Mouse (Mus musculus): ENCODE results near the gene Ubash3a.

The Ubash3a gene

DNA sequence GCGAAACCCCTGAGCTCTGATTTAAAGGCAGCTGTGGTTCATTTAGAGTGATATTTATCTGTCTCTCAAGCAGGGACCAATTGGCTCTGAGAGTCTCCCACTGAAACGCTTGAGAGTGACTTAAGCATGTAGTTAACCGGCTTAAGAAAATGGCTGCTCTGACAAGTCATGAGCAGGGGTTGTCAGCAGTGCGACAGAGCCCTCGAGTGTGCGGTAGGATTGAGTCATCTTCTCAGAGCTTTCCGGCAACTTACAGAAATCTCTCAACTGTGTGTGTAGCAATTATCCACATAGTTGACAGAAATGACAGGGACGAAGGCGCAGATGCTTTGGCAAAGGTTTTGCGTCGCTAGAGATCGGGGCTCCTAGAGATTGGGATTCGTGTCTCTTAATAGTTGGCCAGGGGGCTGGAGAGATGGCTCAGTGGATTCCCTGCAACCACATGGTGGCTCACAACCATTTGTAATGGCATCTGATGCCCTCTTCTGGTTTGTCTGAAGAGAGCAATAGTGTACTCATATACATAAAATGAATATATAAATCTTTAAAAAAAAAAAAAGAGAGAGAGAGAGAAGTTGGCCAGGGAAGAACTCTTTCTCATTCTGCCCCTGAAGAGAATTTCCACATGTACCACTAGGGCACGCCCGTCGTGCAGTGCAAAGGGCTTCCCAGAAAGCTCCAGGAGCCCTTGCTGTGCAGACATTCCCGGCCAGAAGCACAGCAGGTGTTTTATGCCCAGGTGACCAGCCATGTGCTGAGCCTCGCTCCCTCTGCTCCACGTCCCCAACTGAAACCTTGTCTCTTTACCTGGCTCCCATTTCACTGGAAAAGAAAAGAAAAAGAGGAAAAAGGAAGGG lies 74.4 kb downstream of the Ubash3a start:
- no peak for DNase-seq

DNA sequence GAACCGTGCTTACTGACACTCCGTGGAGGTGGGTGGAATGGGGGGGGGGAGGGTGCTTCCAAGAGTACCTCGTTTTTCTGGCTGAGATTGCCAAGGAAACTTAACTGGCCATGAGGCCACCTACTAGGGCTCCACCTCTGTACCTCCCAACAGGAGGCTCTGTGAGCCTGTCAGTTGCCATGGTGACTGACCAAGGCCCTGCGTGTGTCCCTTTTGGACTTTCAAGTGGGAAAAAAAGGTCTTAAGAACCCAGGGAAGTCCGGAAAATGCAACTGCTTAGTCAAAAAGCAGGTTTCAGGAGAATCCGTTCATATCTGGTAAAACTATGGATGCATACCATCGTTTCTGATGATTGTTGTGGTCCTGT lies 75.0 kb downstream of the Ubash3a start:
- DNase-seq: no peak

DNA sequence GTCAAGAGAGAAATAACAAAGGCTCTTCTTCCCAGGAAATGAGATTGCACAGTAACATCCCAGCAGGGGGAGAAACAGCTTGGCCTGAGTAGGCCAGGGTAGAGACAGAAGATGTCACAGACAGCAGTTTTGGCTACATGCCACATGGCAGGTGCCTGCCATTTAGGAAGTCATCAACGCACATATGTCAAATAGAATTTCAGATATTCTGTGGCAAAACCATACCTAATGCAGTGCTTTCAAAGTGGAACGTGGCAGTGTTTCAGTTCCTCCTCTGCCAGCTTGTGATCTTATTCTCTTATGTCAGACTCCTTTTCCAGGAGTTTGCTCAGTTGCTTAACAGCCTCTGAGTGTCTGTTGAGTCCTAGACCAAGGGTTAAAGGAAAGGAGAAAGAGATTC lies 78.2 kb downstream of the Ubash3a start:
- DNase-seq: no peak

DNA sequence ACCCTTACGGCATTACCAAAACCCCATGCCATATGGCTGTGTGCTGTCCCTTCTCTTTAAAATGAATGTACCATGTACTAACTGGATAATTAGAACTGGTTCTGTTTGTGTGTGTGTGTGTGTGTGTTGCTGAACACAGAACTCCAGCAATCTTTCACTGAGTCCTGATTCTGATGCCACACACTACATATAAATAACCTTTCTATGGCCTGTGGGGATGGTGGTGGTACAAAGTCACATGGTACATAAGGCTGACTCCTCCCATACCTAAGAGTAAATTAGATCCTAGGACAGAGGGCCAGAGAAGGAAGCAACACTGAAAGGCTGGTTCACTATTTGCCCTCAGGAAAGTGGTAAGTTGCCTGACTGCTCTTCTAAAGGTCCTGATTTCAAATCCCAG lies 78.8 kb downstream of the Ubash3a start, which contains the start of gene Slc37a1:
Gene Slc37a1, plus strand, starts transcription at position 301 of the 400 bp plus-strand sequence.
- DNase-seq: no peak

DNA sequence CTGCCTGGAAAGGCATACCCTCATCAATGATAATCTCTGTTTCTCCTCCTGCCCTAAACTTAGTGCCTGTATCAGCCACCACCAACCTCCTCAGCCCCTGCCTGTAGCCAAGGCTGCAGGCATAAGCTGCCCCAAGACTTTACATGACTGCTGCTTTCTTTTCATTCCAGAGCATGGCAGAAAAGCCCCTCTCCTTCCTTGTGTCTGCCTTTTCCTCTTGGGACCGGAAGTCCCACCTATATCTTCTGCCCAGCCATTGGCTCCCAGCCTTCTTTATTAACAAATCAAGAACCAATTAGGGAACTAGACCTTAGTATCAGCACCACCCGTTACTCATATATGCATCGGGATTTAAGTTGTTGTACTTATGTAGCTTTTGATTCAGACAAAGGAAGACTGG lies 79.5 kb downstream of the Ubash3a start:
- no peak for DNase-seq

DNA sequence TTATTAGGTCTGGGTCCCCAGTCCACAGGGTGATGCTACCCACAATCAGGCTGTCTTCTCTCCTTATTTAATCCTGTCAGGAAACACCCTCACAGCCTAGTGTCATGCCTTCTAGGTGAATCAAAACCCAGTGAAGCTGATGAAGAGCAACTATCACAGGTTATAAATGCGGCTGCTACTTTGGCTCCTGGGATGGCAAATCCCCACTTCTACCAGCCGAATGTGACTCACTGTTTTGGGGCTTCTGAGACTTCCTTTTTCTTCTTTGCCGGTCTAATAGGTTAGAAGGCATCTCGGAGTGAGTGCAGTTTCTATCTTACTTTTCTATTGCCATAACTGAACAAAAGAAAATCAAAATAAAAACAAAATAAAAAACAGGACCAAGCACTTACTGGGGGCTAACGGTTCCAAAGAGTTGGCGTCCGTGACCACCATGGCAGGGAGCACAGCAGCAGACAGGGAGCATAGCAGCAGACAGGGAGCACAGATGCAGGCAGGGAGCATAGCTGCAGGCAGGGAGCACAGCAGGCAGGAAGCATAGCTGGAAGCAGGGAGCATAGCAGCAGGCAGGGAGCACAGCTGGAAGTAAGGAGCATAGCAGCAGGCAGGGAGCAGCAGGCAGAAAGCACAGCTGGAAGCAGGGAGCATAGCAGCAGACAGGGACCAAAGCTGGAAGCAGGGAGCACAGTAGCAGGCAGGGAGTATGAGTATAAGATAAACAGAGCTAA lies 81.5 kb downstream of the Ubash3a start:
- DNase-seq: no peak

DNA sequence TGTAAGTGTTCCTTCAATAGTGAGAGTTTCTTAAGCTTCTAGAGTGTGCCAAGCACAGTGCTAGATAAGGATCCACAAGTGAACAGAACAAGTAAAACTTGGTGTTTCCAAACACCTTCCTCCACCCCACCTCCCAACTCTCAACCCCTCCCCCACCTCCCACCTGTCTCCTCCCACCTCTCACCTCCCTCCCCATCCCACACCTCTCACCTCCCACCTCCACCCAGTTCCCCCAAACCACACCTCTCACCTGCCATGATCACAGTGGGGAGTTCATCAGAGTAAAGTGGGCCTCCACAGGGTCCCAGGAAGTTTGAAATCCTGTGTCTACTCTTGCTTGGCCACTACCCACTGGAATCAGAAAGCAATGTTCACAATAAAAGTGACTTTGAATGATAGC lies 82.6 kb downstream of the Ubash3a start:
- no peak for DNase-seq

DNA sequence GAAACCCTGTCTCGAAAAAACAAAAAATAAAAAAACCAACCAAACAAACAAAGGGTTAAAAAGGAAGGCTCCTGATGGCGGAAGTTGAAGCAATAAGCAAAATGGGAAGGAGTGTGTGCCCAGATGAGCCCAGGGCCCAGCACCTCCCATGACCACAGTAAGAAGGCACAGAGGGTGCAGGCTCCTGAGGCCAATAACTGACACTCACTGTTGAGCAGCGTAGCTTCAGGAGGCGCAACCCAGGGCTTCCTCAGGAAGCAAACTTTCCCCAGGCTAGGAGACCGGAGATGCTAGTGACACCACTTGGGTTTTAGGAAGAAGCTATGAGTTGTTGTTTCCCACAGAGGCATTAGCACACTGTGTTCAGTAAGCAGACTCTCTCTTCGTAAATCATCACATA lies 83.2 kb downstream of the Ubash3a start:
- no peak for DNase-seq

DNA sequence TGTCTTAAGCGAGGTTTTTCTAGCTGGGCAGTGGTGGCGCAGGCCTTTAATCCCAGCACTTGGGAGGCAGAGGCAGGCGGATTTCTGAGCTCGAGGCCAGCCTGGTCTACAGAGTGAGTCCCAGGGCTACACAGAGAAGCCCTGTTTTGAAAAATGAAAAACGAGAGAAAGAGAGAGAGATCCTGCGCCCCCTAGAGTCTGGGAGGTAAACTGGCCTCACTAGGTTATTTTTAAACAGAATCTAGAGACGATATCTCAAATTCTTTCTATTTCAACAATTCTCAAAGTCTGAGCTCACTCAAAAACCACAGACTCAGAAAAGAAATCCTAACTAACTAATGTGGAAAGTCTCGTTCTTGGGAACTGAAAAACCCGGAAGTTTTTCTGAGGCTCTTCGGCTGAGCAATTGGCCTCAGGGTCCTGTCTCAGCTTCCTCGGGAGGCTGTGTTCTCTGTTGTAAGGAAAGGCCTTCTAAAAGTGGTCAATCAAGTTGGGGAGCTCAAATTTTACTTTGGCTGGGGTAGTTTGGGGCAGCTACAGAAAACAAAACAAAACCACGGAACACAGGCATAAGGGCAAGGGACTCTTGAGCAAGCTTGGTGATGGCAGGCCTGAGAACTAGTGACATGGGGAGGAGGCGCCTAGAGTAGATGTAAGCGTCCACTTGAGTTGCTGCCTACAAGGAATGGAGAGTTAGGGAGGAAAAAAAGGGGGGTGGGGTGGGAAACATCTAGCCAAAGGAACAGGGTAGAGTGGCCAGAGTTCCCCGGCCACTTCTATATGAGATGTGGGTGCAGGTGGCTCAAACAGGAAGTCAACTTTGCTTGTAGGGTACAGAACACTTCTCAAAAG lies 86.9 kb downstream of the Ubash3a start:
- DNase-seq: no peak

DNA sequence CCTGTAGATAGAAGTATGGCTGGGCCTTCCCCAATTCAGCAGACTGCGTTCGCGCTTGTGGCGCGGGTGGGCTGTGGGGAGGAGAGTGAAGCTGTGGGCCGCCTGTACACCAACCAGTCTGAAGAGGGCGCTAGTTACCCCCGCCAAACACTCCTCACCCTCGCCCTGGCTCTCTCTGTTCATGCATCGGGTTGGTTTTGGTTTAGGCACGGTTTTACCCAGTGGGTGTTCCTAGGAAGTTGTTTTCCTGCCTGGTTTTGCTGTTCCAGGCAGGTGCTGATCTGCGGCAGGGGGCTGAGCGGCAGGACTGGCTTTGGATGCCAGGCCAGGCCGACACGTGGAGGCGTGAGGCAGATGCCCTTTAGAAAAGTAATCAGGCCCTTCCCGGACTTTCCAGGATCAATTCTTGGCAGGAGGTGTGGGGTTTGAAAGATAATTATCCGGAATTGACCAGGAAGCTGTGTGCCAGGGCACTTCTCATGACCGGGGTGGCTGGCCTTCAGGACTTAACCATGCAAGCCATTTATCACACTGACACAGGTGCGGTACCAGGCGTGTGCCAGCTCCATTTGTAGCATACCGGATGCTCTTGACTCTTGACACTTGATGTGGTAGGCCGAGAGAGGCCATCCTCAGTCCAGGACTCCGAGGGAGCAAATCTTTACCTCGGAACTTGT lies 87.7 kb downstream of the Ubash3a start:
- DNase-seq: peak; percentile 33

DNA sequence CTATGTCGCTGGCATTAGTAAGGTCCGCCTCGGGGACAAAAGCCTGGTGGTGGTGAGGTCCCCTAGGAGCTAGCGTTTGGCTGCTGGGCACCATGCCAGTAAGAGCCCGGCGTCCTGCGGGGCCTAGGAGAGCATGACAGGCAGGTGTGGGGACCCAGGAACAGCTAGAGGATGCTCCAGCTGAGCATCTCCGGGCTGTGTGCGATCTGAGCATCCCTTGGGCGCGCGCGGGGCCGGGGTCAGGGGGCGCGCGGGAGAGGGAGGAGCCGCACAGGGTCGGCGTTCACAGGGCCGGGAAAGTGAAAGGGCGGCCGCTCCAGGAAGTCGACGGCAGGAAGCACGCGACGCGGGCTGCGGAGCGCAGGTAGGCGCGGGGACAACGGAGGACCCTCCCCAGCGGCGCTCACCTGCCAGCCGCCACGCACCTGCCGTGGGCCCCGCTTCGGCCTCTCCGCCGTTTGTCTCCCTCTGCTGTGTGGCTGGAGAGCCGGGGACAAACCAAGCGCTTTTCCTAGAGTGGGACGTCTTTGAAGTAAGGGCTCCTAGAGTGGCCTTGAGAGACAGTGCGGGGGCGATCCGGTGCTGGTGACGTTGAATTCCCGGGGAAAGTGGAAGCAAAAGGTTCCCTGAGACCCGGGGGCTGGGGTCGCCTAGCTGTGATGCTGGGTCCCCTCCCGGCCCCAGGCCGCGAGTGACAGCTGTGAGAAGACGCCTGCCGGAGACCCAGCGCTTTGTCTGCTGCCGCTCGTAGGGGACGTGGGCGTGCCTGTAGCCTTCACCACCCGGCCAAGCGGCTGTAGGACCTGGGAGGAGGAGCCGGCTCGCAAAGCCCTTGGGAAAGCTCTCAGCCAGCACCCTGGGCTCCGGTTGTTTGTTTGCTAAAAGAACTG lies 88.5 kb downstream of the Ubash3a start:
- peak; percentile 83 for DNase-seq

Measured in kidney, adult 18-20 months (tissue).